Mouse (Mus musculus) erythroid progenitor cell, adult 5-6 weeks (primary cell): ENCODE data around the gene Srp68. TPM values are rescaled to one million over a fixed set of nuclear protein-coding genes. Genes with fewer than 3 reads are reported as not detected.

Experiments
- ATAC-seq: replicated peaks from 2 replicates; pipeline ENCODE4 v1.8.0; 2016; ENCODE audit warnings: moderate number of reproducible peaks, mild to moderate bottlenecking, moderate TSS enrichment, inconsistent platforms; ENCODE audit not compliant: poor library complexity, low FRiP score, severe bottlenecking
- total RNA-seq, 2 experiments: library from RNA; stranded (forward) in 1 of 2; stranded (reverse) in 1 of 2; fragments of 150-400 nt in 1 of 2; fragments of 186-747, 209-891 nt in 1 of 2; gene quantifications; 2 replicates each; pipeline versions ENCODE4 v1.2.3 to v1.2.4; 2015 to 2017; ENCODE audit warnings: low replicate concordance in 2 of 2

Srp68 gene
- total RNA-seq, 2 experiments from 2014 or later = 18.2 to 18.9 TPM

GRCm38 (mm10) chr11:116254627-116255026 lies 19.4 kb downstream of the Srp68 start:
- no peak for ATAC-seq

DNA sequence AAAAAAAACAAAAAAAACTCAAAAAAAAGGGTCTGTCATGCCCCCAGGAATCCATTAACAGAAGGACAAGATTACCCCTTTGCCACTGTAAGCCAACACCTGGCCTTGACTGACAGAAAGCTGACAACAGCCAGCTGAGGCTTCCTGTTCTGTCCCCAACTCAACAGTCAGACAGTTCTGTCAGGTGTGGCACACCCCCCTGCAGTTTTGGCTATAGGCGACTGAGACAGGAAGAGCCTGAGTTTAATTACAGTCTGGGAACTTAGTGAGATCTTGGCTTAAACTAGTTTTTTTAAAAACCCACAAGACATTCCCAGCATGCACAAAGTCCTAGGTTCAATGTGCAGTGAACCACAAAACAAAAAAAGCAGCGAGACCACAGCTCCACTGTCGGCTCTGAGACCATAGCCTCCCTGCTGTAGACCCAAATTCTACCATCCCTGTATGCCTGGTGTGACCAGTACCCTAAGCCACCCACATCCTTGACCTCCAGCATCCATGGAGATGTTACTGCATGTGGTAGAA lies 20.9 kb downstream of the Srp68 start:
- no peak for ATAC-seq

DNA sequence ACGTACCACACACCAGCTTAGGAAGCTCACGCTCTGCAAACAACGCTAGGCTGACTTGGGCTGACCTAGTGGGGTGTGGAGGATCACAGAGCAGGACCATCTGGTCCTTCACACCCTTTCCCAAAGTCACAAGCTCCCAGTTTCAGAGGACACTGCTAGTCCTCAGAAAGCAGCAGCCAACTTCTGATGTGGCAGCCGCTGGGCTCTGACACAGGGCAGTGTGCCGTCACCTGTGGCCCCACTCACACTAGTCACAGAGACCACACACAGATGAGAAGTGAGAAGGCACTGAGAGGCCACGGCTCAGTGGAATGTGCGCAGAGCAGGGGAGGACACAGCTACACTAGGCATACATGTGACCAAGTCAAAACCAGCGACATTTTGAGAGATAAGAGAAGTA lies 23.1 kb downstream of the Srp68 start:
- ATAC-seq = no peak

DNA sequence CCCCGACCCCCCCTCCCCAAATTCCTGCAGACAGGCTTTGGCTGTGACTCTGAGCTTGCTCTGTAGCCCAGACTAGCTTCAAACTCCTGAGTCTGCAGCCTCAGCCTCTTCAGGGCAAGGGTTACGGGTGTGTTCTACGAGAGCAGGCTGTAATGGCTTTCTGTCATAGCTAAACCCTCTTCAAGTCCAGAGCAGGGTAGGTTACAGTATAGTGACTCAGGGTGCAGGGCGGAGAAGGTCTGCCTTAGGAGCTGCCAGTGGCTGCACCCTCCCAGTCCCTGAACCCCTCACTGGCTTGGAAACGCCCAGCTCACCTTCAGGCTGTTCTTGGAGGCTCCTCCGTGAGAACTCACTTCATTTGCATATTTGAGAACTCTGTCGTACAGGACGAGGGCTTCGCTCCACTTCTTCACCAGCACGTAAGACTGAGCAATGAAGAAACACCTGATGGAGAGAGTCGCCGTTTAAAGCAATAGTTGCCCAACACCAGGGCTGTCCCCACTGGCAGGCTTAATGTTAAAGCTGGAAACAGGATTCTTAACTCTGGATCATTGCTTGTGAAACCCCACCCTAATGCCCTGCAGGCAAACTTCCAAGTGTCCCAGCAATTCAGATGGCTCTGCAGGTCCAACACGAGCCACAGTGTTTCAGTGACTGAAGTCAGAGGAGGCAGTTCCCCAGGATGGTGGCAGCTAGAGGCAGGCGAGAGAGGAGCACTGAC lies 26.4 kb downstream of the Srp68 start:
- ATAC-seq = no peak

- no peak for ATAC-seq
Measured at GRCm38 (mm10) chr11:116245616-116246015, 28.4 kb downstream of the Srp68 start.

GRCm38 (mm10) chr11:116244580-116244979 lies 29.4 kb downstream of the Srp68 start:
- ATAC-seq = no peak

- ATAC-seq = no peak
Measured at GRCm38 (mm10) chr11:116241744-116242235, 32.2 kb downstream of the Srp68 start.

GRCm38 (mm10) chr11:116239797-116240196 lies 34.2 kb downstream of the Srp68 start:
- no peak for ATAC-seq

DNA sequence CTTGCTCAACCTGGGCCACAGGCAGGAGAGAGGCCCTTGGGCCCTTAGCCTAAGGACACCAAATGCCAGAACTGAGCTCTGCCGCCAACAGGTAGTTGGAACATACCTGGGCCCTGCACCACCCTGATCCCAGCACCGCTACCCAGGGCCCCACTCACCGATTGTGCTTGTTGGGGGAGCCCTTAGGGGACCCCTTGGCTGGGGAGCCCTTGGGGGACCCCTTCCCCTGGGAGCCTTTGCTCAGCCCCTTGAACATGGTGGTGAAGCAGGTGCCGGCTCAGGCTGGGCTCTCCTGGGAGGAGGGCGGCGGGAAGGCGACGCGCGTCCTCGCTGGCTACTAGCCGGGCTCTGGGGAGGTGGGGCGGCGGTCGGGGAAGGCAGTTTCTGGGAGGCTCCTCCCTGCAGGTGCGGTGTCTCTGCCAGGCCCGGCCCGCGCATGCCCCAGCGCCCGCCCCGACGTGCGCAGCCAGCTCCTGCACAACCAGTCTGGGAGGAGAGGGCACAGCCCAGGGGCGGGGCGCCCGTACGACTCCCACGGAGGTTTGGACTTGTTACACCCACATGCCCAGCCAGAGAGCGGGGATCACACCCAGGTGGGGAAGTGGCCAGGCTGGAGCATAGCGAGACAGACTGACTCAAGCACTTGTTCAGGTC lies 36.1 kb downstream of the Srp68 start, which contains the start of gene Evpl:
Gene Evpl, minus strand, starts transcription at position 336 of the 654 bp plus-strand sequence.
- ATAC-seq = peak; percentile 70

GRCm38 (mm10) chr11:116234901-116235300 lies 39.1 kb downstream of the Srp68 start:
- ATAC-seq = no peak

- ATAC-seq = no peak
Measured at GRCm38 (mm10) chr11:116232427-116232826, 41.6 kb downstream of the Srp68 start.

- ATAC-seq = no peak
Measured at GRCm38 (mm10) chr11:116228699-116229098, 45.3 kb downstream of the Srp68 start.

DNA sequence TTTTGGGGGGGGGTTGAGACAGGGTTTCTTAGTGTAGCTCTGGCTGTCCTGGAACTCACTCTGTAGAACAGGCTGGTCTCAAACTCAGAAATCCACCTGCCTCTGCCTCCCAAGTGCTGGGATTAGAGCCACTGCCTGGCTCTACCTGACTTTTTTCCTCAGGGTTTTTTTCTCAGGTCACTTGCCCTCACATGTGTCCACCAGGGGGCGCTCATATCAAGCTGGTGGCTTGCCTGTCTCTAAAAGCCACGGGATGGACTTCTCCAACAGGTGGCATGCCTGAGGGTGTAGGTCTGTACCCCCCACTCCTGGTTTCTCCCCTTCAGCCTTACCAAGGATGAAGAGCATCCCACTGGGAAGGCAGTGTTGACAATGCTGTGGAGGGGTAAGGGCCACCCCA lies 47.6 kb downstream of the Srp68 start:
- ATAC-seq = peak; percentile 63

GRCm38 (mm10) chr11:116222740-116223059 lies 51.3 kb downstream of the Srp68 start:
- ATAC-seq = no peak

GRCm38 (mm10) chr11:116221931-116222739 lies 51.9 kb downstream of the Srp68 start:
- ATAC-seq = no peak

GRCm38 (mm10) chr11:116219885-116220284 lies 54.1 kb downstream of the Srp68 start:
- ATAC-seq = no peak; the same call in 1 of the 2 replicates

DNA sequence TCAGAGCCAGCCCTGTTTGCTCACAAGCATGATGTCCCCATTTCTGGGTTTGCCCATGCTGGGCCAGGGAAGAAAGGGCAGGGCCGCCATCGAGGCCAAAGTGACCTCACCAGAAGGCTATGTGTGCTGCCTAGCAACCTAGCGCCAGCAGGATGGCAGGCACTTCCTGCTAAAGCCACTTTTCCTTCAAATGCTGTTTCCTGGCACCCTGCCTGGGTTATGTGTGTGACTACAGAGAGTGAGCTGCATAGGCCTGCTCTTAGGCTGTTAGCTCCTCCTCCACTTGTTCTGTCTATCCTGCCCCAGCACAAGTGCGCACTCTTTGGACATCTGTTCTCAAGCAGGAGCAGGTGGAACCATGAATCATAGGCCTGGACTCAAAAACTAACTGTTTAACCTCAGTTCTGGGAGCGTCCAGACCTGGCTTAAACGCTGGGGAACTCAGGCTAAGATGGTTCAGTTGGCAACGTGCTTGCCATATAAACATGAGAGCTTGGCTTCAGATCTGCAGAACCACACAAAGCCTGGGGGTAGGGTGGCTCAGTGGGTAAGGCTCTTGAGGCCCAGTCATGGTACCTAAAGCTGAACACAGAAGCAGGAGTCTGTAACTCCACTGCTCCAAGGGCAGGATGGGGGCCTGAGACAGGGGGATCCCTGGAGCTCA lies 55.1 kb downstream of the Srp68 start:
- ATAC-seq = no peak

DNA sequence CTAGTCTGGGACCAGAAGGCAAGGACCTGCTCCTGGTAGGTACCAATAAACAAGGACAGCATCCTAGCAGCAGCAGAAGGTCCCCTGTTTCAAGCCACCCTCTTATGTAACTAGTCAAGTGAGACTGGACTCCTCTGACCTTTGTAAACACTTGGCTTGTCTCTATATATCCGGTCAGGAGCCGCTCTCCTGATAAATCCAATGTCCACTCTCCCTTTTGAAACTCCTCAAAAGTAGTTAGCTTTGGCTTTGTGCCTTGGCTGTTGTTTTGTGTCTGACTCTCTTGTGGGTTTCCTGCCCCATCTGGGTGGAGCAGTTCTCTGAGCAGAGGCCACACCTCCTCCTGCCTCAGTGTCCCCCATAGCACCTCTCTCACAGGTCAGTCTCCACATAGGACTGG lies 55.8 kb downstream of the Srp68 start:
- ATAC-seq = no peak

DNA sequence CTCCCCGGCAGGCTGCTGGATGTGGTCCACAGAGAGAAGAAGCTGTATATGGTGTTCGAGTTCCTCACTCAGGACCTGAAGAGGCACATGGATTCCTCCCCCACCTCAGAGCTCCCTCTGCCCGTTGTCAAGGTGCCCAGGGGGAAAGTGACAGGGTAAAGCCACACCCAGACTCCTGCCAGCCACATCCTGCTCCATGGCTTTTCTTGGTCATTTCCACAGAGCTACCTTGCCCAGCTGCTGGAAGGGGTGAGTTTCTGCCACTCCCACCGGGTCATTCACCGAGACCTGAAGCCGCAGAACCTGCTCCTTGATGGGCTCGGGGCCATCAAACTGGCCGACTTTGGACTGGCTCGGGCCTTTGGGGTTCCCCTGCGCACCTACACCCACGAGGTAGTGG lies 57.5 kb downstream of the Srp68 start:
- ATAC-seq = no peak

GRCm38 (mm10) chr11:116215991-116216390 lies 58.0 kb downstream of the Srp68 start:
- ATAC-seq = no peak
